Mouse (Mus musculus): ENCODE data around the gene Bnc1. TPM values are rescaled to one million over a fixed set of nuclear protein-coding genes. Genes with fewer than 3 reads are reported as not detected.

Gene Bnc1
- polyA plus RNA-seq, 1 experiment, result not detected

DNA sequence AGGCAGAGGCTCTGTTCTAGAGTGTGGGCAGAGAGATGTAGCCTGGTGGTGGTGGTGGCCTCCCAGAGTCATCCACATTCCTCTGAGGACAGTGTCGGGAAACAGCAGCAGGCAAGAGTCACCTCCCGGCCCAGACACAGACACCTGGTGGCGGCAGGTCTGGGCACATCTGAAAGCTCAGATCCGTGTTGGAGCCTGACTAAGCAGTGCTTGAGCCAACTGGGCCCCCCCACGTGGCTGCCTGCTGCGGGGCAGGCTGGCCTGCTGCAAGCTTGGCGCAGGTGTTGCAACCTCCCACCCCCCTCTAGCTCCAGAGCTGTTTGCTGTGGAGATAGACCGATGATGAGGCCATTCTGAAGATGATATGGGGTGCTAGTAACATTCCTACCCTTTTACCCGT is 3.9 kb upstream of the Bnc1 start:
- Histone ChIP-seq H3K4me1 (ENCODE audit: control insufficient read depth, insufficient read depth, insufficient read length, low read length) (0 out of 2 replicates have a peak, but pooled peaks cover 3% of the 10 kb centered on the region), H3K4me3 (ENCODE audit: insufficient read depth, low read depth, low read length) (no peak overlapping the region), H3K27ac (replicated peaks; ENCODE audit: low read depth, low read length) (no peak overlapping the region)

DNA sequence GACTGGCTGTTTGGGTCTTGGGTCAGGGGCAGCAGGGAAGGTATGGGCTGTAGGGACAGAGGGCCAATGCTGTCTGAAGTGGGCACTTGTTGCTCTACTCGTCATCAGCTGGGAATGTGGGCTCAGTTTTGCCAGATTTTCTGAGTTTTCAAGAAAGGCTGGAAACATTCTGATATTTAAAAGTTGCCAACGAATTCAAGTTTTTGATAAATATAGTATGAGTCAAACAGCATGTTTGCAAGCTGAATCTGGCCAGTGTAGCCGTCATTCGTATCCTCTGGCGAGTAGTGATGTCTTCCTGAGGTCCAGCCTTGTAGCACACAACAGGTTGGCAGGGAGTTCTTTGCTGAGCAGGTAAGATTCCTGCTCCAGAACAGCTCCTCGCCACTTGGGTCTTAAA is 3.0 kb upstream of the Bnc1 start:
- Histone ChIP-seq H3K4me1 (ENCODE audit: control insufficient read depth, insufficient read depth, insufficient read length, low read length) (0 out of 2 replicates have a peak, but pooled peaks cover 3% of the 10 kb centered on the region), H3K27ac (replicated peaks; ENCODE audit: low read depth, low read length) (no peak overlapping the region), H3K4me3 (ENCODE audit: insufficient read depth, low read depth, low read length) (no peak overlapping the region)

DNA sequence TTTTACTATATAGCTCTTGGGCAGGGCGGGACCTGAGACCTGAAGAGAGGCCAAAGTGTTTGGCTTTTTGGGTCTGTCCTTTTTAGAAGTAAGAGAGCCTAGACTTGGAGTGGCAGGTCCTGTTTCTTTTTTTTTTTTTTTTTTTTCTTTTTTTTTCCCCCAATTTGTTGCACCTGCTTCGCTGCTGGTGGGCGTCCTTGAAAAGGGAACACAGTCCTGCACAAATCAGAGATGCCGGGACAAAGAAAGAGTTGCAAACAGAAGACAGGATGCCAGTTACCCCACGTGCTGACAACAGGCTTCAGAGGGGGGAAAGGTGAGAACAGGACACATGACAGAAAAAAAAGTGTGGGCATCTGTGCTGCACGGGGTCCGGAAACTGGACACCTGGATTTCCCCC is 1.0 kb upstream of the Bnc1 start:
- H3K4me1 ChIP-seq (ENCODE audit: control insufficient read depth, insufficient read depth, insufficient read length, low read length), result 0 out of 2 replicates have a peak, but pooled peaks cover 3% of the 10 kb centered on the region
- no peak overlapping the region for H3K27ac ChIP-seq (replicated peaks; ENCODE audit: low read depth, low read length)
- H3K4me3 ChIP-seq (ENCODE audit: insufficient read depth, low read depth, low read length), result no peak overlapping the region

DNA sequence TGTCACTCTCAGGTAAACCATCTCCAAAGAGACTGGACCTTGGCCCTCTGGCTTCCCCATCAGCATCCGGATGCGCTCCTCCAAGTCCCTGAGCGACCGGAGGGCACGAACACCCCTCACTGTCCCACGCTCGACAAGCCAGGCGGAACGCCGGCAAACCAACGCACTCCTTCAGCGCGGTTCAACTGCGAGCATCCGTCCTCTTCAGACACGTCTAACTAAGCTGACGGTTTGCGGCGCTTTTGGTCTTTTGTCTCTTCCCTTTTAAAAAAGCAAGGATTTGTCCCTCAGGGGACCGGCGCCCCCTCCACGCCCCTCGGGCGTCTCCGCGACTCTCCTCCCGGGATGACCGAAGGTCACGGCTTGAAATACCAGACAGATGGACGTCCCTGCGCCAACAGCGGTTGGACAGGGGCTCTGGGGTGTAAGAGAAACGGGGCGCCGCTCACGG is 456 bp downstream of the Bnc1 start:
- peak overlapping the region; percentile 21; the same call in 1 of the 2 replicates for H3K4me3 ChIP-seq (ENCODE audit: insufficient read depth, low read depth, low read length)
- H3K4me1 ChIP-seq (ENCODE audit: control insufficient read depth, insufficient read depth, insufficient read length, low read length), result 0 out of 2 replicates have a peak, but pooled peaks cover 3% of the 10 kb centered on the region
- no peak overlapping the region for H3K27ac ChIP-seq (replicated peaks; ENCODE audit: low read depth, low read length)

DNA sequence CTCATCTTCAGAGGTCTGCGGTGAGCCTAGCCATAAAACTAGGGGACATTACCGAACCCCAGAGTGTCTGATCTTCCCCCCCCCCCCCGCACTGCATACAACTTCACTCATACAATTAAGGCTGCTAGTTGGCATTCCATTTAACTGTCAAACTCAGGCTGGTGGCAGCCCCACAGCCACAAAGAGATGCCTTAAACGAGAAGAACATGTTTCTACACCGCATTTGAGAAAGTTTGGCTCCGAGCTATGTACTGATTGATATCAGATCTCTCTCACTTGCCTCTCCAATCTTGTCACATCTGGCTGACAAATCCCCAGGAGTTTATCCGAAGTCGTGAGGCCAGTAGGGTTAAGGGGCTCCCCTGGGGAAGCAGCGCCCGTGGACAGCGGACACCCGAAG is 976 bp downstream of the Bnc1 start:
- Histone ChIP-seq H3K27ac (replicated peaks; ENCODE audit: low read depth, low read length) (no peak overlapping the region), H3K4me1 (ENCODE audit: control insufficient read depth, insufficient read depth, insufficient read length, low read length) (0 out of 2 replicates have a peak, but pooled peaks cover 3% of the 10 kb centered on the region), H3K4me3 (ENCODE audit: insufficient read depth, low read depth, low read length) (no peak overlapping the region)

DNA sequence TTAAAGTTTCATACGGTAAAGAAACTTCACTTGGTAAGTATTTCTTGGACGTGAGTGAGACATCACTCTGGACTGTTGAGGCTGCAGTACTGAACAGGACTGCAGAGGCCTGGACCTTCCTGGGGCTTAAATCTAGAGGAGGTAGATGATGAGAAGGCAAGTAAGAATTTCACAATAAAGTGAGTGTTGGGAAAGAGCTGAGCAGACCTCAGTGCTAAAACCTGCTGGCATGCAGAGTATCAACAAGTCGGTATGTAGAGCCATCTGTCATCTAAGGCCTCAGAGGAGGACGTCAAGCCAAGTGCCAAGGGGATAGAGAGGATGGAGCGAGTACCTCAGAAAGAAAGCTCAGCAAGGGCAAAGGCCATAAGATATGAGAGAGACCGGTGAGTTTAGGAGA is 8.4 kb downstream of the Bnc1 start:
- no peaks in the 10 kb centered on the region for H3K4me1 ChIP-seq (ENCODE audit: control insufficient read depth, insufficient read depth, insufficient read length, low read length)
- H3K4me3 ChIP-seq (ENCODE audit: insufficient read depth, low read depth, low read length), result no peak overlapping the region
- H3K27ac ChIP-seq (replicated peaks; ENCODE audit: low read depth, low read length), result no peak overlapping the region

DNA sequence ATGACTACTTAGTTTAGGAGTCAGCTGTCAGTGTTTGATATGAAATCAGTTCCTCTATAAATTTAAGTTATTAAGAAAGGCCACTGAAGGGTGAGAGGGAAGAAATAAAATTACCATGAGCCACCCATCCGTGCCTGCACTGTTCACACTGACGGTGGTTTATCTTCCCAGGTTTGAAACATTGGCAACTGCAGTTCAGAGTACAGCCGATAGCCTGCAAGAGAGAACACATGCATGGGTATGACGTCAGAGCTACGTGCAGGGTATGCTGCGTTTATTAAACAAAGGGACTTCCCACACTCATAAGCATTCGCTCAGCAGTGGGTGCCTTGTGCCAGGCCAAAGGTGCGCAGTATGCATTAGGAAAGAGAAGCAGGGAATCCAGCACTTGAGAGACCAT is 13.8 kb downstream of the Bnc1 start:
- Histone ChIP-seq H3K4me1 (ENCODE audit: control insufficient read depth, insufficient read depth, insufficient read length, low read length) (no peaks in the 10 kb centered on the region), H3K27ac (replicated peaks; ENCODE audit: low read depth, low read length) (no peak overlapping the region), H3K4me3 (ENCODE audit: insufficient read depth, low read depth, low read length) (no peak overlapping the region)

DNA sequence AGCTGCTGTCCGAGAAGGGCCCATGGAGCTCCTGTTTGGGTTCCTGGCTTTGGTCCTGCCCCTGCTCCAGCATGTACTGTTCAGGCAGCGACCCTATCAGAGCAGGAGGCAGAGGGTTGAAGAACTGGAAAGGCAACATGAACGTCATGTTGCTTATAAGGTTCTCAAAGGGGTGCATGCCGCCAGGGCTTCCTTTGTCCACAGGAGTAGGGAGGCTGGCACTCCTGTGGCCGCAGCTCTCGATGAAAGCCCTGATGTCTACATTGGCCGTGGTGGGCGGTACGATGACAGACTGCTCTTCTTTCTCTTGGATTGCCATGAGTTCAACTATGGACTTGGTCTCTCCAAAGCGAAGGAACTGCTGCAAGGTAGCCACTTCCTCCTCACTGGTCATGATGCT is 17.5 kb downstream of the Bnc1 start:
- H3K4me1 ChIP-seq (ENCODE audit: control insufficient read depth, insufficient read depth, insufficient read length, low read length), result no peaks in the 10 kb centered on the region
- H3K27ac ChIP-seq (replicated peaks; ENCODE audit: low read depth, low read length), result no peak overlapping the region
- no peak overlapping the region for H3K4me3 ChIP-seq (ENCODE audit: insufficient read depth, low read depth, low read length)

DNA sequence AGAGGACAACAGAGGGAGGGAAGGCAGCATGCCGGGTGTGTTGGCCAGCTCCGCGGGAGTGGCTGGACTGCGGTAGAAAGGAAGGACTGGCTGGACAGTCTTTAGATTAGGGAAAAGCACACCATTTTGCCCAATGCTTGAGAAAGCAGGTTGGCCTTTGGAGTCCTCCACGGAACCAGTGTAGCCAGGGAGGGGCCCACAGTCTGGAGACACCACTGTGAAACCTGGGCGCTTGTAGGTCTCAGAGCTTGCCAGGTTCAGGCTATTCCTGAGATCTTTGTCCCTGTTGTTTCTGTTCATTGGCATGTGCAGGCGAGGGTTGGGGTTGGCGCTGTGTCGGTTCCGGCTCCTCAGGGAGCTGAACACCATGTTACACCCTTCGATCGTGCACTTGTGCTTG is 18.2 kb downstream of the Bnc1 start:
- no peak overlapping the region for H3K4me3 ChIP-seq (ENCODE audit: insufficient read depth, low read depth, low read length)
- no peaks in the 10 kb centered on the region for H3K4me1 ChIP-seq (ENCODE audit: control insufficient read depth, insufficient read depth, insufficient read length, low read length)
- no peak overlapping the region for H3K27ac ChIP-seq (replicated peaks; ENCODE audit: low read depth, low read length)

DNA sequence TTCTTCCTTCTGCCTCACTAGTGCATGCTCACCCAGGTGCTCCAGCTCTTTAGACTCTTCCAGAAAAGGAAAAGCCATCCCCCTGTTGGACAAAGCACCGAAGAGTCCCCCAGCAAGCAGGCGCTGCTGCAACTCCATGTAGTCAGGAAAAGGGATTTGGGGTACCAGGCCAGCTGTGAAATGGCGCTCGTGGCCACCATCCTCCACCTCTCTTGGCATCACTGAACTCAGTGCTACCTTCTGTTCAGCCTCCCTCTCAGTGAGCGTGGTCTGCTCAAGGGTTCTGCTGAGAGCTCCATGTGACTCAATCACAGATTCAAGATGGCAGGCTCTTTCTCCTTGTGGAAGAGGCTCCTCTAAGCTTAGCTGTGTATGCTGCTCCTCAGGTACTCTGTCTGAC is 18.8 kb downstream of the Bnc1 start:
- no peaks in the 10 kb centered on the region for H3K4me1 ChIP-seq (ENCODE audit: control insufficient read depth, insufficient read depth, insufficient read length, low read length)
- H3K27ac ChIP-seq (replicated peaks; ENCODE audit: low read depth, low read length), result no peak overlapping the region
- H3K4me3 ChIP-seq (ENCODE audit: insufficient read depth, low read depth, low read length), result no peak overlapping the region

DNA sequence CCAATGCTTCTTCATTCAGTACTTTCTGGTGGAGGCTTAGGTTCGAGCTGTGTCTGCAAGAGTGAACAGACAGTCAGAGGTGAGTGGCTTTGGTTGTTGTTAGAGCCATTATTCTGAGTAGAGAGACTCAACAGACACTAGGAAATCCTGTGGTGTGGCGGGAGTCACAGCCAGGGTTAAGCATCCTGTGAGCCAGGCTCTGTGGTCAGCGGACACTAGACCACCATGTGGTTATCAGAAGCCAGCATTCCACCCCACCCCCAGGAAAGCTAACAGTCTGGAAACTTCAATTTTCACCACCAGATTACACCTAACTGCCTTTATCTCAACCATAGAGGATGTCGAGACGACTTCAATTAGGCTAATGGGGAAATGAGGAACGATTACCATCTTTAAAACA is 23.1 kb downstream of the Bnc1 start:
- no peak overlapping the region for H3K4me3 ChIP-seq (ENCODE audit: insufficient read depth, low read depth, low read length)
- H3K27ac ChIP-seq (replicated peaks; ENCODE audit: low read depth, low read length), result no peak overlapping the region
- H3K4me1 ChIP-seq (ENCODE audit: control insufficient read depth, insufficient read depth, insufficient read length, low read length), result no peaks in the 10 kb centered on the region

DNA sequence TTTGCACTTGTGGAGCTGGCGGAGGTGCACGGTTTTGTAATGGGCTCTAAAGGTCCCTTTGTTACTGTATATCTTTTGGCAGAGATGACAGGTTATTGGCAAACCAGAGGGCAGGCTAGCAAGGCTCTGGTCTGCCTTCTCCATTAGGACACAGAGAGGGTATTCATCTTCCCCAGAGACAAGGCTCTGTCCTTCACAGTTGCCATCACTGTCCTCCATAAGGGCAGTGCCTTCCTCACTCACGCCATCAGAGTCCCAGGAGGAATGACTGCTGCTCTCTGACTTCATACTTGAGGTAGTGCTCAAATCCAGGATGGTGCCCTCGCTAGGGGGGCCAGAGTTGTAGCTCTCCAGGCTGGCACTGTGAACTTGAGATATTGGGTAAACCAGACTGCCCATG is 23.6 kb downstream of the Bnc1 start:
- H3K4me1 ChIP-seq (ENCODE audit: control insufficient read depth, insufficient read depth, insufficient read length, low read length), result no peaks in the 10 kb centered on the region
- no peak overlapping the region for H3K4me3 ChIP-seq (ENCODE audit: insufficient read depth, low read depth, low read length)
- H3K27ac ChIP-seq (replicated peaks; ENCODE audit: low read depth, low read length), result no peak overlapping the region

DNA sequence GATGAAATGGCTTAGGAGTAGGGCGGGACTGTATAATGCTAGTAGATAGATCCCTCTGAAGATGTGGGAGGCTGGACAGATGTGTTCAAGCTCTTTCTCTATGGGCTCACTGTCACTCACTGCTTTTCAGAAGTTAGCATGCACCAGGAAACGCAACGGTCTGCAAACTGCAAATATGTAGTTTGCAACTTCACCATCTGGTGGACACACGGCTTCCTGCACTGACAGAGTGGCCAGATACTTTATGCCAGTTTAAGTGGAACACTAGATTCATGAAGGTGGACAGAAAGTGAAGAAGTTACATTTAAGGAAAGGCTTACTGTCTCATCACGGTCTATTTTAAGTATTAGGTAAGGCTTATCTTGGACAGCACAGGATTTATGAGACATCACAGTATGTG is 25.9 kb downstream of the Bnc1 start:
- Histone ChIP-seq H3K4me3 (ENCODE audit: insufficient read depth, low read depth, low read length) (no peak overlapping the region), H3K27ac (replicated peaks; ENCODE audit: low read depth, low read length) (no peak overlapping the region), H3K4me1 (ENCODE audit: control insufficient read depth, insufficient read depth, insufficient read length, low read length) (no peaks in the 10 kb centered on the region)

DNA sequence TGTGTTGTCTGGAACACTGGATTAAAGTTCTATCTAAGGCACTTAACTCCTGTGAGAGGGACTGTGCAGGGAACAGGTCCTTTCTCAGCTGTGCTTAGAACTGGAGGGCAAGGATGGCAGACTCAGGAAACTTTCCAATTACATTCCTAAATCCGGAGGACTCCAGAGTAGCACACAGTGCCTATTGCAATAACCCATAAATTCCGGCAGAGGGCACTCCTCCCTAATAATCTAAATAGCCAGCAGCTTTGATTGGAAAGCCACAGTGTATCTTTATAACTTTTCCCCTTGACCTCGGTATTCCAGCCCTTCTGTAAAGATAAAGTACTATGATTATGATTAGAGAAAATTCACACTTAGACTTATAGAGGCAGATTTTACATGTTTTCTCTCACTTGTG is 32.4 kb downstream of the Bnc1 start:
- Histone ChIP-seq H3K4me1 (ENCODE audit: control insufficient read depth, insufficient read depth, insufficient read length, low read length) (no peaks in the 10 kb centered on the region), H3K4me3 (ENCODE audit: insufficient read depth, low read depth, low read length) (no peak overlapping the region), H3K27ac (replicated peaks; ENCODE audit: low read depth, low read length) (no peak overlapping the region)

DNA sequence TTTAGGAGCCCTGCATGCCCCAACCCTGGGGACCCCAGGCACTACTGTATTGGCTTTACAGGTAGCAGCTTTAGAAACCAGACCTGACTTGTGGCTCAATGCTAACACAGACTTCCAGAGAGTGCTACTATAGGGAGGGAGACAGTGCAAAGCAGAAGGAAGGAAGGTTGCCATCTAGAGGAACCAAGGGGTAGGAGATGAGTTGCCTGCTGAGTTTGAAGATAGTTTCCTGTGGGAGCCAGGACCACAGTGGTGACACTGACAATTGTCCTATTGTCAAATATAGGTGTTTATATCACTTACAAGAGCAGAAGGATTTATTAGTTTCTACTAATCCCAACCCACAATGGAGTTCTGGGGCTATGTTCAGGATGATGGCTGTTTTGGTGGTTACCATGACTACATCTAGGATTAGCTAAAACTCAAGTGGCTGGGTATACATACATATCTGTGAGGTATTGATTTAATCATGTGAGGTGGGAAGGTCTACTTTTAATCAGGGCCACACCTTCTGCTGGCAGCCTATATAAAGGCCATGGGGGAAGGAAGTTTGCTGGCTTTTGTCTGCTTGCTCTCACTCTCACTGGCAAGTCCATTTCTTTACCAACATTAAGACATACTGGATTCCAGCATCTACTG is 37.8 kb downstream of the Bnc1 start:
- Histone ChIP-seq H3K4me1 (ENCODE audit: control insufficient read depth, insufficient read depth, insufficient read length, low read length) (no peaks in the 10 kb centered on the region), H3K27ac (replicated peaks; ENCODE audit: low read depth, low read length) (no peak overlapping the region), H3K4me3 (ENCODE audit: insufficient read depth, low read depth, low read length) (no peak overlapping the region)

DNA sequence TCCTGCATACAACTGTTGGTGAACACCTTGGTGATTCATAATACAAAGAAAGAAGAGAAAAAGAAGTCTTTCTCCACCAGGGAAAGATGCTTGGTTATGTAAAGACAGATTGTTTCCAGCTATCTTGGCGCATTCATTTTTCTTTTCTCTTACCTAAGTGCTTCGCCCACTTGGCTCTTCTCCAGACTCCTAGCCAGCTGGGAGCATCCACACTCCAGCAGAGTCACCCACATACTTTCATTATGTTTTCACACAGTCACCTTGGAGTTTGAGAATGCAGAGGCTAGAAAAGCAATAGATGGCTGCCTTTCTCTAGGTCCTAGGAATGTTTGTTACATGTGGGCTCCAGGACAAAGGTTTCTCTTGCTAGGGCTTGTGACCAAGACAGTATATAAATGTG is 41.6 kb downstream of the Bnc1 start:
- no peak overlapping the region for H3K4me3 ChIP-seq (ENCODE audit: insufficient read depth, low read depth, low read length)
- no peaks in the 10 kb centered on the region for H3K4me1 ChIP-seq (ENCODE audit: control insufficient read depth, insufficient read depth, insufficient read length, low read length)
- H3K27ac ChIP-seq (replicated peaks; ENCODE audit: low read depth, low read length), result no peak overlapping the region
